Mouse (Mus musculus): ENCODE measurements at regions not wholly inside any gene's neighbourhood (a gene's known extent, or its start where the extent isn't known, plus 50 kb on each side); places are given as distances from the start of the nearest gene placed in this dataset.

DNA sequence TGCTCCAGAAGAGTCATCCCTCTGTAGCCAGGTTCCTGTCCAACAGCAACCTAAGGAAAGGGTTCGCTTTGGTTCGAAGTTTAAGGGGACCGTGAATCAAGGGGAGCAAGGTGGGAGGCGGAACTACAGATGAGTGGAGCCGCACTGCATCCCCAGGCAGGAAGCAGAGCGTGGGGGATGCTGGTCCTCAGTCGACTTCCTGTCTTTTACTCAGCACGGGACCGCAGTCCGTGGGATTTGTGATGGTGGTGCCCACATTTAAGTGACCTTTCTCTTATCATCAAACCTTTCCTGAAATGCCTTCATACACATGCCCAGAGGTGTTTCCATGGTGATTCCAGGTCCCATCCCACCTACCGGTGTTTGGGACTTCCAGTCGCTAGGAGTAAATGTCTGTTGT, 278.2 kb downstream of the 3100002H09Rik start:
- in situ Hi-C loops (cut with MboI, MseI) = no loop called here

DNA sequence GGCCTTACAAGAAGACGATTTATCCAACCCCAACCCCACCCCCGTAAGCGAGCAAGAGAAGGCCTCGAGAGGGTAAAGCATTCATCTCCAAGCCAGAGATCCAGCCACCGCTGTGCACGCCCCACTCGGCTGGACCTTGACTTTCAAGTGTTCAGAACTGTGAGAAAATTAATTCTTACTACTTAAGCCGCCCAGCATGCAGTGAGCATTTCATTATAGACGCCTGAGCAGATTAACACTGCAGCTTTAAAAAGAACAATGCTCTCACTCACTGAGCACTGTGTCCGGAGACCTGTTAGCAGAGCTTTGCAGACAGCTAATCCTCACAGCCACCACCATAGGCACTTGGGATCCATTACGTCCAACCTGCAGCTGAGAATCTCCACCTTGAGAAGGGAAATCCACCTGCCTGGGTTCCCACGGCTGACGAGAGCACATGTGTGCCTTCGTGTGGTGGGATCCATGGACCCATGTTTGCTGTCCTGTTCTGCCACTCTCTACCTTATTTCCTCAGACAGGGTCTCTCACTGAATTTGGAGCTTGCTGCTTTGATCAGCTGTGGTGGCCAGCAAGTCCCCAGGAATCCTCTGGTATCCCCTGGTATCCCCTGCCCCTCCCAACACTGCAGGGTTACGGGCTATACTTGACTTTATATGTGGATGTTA, 281.4 kb downstream of the 3100002H09Rik start:
- in situ Hi-C loops (cut with MboI, MseI) = no loop called here

DNA sequence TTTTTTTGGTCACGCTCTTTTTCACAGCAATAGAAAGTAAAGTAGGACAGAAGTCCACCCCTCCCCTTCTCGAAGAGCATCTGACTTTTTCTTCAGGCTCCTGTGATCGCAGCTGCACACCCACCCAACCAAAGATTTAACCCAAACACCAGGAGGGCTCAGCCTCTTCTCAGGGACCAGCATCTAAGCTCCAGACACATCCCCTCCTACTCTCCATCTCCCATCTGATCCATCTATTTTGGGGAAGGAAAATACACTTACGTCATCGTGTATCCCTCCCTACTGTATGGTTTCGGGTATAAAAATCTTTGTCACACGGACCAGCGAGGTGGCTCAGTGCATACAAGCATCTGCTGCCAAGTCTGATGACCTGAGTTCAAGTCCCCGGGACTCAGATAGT, 284.3 kb downstream of the 3100002H09Rik start:
- in situ Hi-C loops (cut with MboI, MseI) = no loop called here

DNA sequence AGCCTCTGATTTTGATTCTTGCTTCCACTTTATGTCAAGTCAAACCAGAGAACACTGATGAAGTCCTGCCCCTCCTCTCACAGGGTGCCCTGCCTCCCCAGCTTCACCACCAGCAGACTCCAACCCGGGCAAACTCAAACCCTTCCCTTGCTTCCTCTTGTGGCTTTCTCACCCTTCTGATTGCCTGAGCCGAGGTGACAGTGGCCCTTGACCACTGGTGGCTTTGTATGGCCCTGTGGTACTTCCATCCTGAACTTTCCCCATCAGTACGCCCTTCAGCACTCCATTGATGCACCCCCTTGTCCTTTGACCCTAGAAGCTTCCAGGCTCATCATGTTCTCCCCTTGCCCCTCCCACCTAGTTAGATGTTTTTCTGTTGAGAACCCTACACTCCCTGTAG, 287.0 kb downstream of the 3100002H09Rik start:
- in situ Hi-C loops (cut with MboI, MseI) = no loop called here

DNA sequence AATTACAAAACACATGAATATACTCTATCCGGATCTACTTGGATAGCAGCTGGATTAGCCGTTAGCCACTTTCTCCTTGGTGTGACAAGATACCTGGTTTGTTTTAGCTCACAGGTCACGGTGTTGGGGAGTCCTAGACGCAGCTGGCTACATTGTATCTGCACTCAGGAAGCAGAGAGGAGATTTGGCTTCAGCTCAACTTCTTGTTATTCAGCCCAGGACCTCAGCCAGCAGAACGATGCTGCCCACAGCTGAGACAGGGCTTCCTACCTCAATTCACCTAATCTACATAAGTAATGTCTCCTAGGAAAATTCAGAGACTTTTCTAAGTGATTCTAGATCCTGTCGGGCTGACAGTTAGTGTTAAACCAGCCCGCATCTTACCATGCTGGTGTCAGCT, 289.4 kb downstream of the 3100002H09Rik start:
- in situ Hi-C loops (cut with MboI, MseI) = no loop called here

DNA sequence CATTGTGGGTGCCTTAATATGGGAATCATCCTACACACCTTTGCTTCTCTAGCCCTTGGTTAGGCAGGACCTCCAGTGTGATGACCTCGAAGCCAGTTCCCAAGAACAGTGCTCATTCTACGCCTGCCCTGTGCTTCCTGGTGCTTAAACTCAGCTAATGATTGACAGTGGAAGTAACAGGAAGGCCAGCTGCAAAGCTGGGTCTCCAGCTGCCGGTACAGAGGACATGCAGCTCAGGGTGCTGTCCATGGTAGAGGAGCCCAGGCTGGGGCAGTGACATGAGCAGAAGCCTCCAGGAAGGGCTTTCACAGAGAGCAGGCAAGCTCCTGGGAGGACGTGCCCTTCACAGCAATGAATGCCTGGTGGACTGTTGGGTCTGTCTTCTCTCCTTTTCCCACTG, 293.6 kb downstream of the 3100002H09Rik start:
- in situ Hi-C loops (cut with MboI, MseI) = no loop called here

DNA sequence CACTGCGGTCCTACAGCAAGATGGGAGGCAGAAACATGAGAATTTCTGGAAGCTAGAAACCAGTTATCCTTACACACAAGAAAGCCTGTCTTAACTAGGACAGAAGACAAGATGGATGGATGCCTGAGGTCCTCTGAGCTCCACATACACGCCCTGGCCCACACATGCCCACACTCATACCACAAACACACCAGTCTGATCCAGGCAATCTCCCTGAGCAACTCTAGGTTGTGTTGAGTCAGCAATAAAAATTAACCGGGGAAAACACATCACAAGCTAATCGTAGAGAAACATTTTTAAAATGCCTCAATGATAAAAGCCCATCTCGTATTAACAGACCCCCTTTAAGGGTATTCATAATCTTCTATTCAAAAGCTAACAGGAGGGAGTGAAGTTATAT, 298.9 kb downstream of the 3100002H09Rik start:
- in situ Hi-C loops (cut with MboI, MseI) = no loop called here

DNA sequence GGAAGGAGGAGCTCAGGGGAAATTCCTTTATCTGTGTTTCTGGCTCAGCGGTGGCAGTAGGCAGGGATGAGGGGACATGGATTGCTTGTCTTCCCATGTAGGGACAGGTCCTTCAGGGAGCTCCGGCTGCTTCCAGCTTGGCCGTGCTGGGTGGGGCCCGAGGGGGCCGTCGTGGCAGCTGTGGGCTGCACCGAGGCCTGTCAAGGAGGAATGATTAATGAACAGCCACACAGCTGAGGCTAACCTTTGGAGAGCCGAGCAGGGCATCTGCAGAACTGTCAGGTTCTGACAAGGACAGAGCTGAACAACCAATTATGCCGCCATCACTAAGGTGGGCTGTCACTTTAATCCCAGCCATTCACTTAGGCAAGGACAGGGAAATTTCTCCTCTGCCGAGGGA, 300.0 kb downstream of the 3100002H09Rik start:
- in situ Hi-C loops (cut with MboI, MseI) = no loop called here

DNA sequence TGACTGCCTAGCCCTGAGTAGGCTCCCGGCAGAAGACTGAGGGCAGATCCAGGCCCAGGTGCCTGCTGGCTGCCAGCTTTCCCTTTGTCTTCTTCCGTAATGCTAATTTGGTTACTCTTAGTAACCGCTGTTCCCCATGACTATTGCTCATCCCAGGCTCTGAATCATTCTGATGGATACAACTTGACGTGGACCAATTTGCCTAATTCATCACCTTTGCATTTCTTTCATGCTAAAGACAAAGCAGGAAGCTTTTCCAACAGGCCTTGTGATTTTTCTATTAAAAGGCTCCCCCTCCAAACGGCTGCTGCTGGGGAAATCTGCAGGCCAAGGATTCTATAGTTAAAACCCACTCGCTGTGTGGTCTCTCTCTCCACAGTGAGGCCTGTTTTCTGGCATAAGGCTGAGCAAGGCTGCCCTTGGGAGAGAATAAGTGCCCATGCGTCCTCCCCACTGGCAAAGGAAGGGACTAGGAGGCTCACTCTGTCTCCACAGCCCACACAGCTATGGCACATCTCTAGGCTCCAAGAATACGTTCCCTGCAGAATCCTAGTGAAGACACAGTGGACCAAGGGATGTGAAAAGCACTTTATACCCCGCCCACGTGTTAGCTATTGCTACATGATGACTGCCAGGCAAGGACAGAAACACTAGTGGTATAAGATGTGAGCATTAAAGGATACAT, 304.6 kb downstream of the 3100002H09Rik start:
- in situ Hi-C loops (cut with MboI, MseI) = no loop called here

DNA sequence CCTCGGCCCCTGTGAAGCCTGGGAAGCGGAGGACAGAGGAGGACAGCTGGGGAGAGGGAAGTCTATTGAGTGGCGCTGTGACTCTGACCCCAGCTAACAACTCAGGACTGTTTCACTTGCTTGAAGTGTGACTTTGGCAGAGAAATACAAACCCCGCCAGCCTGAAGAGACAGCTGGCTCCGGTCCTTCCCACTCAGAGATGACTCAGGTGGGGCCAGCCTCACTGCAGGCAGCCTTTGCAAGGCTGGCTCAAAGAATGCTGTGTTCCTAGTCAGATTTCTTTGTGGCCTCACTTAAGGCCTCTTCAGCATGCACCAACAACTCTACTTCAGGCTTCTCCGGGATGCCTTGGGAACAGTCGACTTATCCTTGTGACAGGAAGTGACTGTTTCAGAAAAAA, 307.7 kb downstream of the 3100002H09Rik start:
- in situ Hi-C loops (cut with MboI, MseI) = no loop called here

DNA sequence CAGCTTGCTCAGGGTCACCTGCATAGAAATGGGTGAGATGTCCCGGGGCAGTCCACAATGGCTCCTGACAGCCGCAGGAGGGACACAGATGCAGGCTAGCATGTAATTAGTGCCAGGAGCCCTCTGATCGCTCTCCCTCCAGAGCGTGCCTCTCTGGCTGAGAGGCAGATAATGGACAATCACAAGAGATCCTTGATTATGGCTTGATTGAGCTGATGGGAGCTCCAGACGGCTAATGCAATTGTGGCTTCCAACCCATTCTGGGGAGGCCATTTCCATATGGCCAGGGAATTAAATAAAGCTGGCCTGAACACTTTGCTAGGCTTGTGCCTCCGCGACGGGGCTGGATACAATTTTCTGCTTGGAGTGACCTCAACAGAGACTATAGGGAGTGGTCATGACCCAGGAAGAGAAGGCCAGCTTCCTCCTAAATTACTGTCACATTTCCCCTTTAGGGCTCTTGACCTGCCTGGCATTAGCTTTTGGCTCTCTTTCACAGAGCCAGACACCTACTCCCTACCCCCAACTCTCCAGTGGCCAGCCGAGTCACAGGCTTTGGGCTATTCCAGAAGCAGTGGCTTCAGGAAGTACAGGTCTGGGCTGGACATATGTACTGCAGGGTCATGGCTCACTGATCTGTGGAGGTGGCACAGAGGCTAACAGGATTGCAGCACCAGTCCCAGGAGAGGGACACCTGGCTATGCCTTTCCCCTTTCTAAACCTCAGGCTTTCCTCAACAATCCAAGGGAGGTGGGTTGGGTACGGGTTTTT, 311.8 kb downstream of the 3100002H09Rik start:
- in situ Hi-C loops (cut with MboI, MseI) = no loop called here

DNA sequence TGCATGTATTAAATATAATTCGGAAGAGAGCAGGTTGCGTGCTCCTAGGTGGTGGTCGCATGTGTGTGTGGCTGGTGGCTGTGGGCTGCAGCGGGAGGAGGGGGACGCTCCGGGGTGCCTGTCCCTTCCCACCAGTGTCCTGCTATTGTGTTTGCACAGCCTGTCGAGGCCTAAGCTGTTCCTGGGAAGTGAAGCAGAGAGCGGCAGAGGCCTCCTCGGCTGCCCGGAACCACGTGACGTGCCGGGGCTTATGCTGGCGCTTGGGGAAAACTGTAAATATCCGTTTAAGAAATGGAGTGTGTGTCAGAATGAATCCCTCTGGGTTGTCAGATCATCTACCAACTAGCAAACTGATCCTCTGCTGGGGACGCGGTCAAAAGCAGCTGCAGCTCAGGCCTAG, 318.3 kb downstream of the 3100002H09Rik start:
- in situ Hi-C loops (cut with MboI, MseI) = no loop called here

DNA sequence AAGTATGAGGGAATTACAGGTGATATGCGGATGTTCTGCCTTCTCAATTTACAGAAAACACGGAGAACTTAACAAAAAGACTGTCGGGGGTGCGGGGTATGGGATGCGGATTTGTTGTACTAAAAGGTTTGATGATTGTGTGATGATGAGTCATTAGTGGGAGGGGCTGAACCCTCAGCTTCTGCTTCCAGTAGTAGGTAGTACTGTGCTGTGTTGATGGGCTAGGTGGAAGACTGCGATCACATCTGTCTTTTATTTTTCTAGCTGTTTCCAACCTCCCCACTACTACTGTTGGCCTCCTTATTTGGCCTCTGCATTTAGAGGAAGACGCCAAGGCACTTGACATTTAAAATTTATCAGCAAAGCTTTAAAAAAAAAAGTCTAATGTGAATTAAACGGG, 318.8 kb downstream of the 3100002H09Rik start:
- in situ Hi-C loops (cut with MboI, MseI) = no loop called here

DNA sequence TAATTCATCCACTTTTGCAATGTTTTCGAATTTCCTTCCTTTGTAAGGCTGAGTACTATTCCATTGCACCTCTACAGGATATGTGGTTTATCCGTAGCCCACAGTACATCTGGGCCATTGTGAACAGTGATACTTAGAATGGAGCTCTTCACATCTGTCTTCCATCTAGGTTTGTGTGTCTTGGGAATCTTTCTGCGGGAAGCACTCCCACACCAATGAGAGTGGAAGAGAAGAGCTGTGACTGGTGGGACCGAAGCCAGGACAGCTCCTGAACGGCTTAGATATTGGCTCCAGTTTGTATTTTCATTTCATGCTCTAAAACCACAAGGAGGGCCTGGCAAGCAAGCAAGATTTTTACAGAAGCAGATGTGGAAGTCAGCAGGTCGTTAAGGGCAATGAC, 323.1 kb downstream of the 3100002H09Rik start:
- in situ Hi-C loops (cut with MboI, MseI) = no loop called here

DNA sequence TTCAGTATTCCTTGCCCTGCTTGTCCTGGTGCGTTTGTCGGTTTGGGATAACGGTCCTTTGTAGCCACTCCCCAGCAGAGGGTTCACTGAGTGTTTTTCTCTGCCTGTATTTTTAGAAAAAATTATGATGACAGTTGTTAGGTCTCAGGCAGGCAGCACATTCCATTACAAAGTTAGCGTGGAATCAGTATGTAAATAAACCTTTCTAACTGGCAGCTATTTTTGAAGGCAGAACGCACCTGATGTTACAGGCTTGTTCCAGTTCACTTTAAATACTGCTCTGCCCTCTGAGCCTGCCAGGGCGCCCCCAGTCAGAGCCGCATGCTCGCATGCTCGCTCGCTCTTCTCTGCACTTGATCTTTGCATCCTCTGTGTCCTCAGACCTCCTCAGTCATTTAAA, 331.9 kb downstream of the 3100002H09Rik start:
- in situ Hi-C loops (cut with MboI, MseI) = no loop called here

DNA sequence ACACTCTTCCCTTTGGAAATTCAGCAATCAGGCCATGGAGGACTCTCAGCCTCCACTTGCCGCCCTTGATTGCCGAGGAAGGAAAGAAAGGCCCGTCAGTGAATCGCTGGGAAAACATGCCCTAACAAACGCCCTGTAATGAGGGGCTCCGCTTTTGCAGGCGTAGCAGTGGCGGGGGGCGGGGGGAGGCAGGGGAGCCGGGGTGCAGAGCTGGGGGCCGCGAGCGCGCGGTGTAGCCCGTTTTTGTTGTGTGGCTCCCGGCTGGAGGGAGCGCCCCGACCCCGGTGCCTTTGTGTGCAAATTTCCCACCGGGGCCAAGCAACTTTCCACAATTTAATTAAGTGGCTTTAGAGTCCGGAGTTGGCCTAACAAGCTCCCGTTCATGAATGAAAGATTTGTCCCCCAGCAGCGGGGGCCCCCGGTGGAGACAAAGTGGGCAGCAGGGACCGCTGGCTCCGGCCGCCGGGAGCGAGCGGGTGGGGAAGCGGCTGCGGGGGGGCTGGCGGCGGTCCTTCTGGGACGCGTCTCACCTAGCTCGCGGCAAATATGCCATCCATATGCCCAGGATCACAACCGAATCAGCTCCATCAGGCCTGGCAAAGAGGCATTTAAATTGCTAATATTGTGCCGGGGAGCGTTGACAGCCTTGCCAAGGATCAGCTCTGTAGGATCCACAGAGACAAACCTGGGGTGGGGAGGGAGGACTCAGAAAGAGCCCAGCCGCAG, 333.0 kb downstream of the 3100002H09Rik start:
- in situ Hi-C loops (cut with MboI, MseI) = no loop called here

DNA sequence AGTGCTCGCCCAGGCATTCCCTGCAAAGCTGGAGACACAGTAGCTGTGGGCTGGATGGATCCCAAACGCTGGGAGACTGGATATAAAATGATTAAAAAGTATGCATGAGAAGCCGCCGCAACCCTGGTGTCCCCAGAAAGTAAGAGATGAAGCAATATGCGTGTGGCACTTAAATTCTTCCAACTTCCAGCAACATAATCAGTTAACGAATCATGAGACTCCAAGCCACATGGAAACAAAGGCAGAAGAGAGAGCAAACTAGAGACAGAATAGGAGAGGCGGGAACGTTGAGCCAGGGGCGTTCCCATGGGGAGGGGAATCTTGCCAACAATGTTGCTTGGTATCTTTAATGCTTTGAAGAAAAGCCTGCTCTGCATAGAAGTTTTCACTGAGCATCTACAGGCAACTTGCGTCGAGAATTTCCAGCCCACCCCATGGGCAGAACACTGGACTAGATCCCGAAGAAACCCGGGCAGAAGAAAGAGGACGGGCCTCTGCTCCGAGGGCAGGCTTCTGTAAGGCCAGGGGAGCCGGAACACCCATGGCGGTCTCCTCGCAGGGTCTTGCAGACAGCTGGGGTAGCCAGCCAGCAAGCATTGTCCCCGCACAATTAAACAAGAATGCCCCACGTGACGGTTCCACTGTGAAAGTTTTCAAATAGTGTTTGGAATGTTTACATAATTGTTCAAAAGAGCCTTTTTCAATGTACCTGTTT, 333.7 kb downstream of the 3100002H09Rik start:
- in situ Hi-C loops (cut with MboI, MseI) = no loop called here

DNA sequence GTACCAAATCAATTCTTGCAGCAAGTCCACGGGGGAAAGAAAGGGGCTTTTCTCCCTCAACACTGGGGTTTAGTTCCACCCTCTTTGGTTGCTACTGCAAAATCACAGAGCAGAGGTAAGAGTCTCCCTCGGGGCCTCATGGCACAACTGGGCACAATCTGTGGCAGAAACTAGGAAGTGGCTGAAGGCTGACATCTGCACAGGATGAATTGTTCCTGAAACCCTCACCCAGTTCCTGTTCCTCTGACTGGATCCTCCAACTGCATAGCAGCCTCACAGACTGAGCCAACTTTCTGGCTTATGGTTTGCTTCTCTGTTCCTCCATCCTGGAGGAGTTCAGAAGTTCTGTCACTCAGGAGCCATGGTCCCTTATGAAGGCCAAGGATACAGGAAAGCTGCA, 338.6 kb downstream of the 3100002H09Rik start:
- in situ Hi-C loops (cut with MboI, MseI) = no loop called here

DNA sequence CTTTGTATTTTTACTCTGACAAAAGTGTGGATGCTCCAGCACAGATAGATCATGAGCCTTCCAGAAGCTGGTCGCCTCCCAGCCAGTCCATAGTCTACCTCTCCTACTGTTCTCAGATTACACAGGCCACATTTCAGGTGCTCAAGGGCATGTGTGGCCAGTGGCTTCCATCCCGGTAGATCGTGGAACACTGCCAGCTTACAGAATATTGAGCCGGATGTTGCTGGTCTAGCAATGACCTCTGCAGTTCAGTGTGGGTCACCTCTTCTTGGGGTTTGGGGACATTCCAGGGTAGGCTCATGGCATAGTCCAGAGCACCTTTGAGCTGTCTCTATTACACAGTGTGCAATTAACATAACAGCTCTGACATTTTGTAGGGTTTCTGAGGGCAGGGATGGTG, 342.2 kb downstream of the 3100002H09Rik start:
- in situ Hi-C loops (cut with MboI, MseI) = no loop called here

DNA sequence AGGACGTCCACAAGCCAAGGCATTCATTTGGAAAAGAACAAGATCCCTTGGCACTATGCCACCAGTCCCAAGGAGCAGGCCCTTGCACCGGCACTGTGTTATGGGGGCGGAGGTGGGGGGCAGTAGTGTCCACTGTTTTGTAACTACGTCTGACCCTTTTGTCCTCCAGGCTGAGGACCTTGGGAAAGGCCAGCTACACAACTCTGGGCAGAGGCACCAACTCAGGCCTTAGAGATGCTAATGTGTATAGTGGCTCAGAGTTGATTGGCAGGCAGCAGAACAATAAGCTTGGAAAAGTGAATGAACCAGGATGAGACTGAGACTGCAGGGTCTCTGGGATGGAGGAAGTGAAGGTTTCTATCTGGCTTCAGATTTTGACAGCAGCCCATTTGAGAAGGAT, 344.0 kb downstream of the 3100002H09Rik start:
- in situ Hi-C loops (cut with MboI, MseI) = no loop called here

DNA sequence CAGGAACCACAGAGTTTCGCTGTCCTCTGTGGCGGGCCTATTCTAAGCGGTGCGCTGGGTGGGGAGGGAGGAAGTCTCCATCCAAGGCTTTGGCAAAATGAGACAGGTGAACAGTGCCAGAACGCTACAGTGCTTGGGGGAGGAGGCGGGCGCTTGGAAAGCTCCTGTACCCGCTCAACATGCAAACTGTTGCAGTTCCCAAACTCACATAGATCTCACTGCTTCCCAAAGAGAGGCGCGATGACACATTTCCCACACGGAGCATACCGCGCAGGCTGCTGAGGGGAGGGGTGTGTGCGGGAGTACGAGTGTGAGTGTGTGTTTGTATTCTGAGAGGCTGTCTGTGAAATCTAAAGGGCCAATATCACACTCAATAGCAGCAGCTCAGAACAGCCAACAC, 345.1 kb downstream of the 3100002H09Rik start:
- in situ Hi-C loops (cut with MboI, MseI) = no loop called here

DNA sequence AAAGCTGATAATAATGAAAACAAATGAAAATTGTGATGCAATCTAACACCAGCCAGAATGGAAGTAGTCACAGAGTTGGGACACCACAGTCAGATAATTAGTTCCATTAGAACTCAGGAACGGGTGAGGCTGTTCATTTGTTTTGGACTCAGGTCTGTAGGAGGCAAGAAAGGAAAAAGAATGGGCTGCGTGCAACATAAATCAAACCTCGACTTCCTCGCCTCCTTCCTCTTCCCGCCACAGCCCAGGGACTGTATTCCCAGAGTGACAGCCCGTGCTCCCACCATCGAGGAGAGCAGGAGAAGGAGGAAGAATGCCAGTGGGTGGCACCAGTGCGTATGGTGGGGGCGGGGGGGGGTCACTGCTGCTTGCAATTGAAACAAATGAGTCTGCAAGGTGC, 339.2 kb upstream of the 4930535I16Rik start:
- in situ Hi-C loops (cut with MboI, MseI) = no loop called here

All from T-helper 17 cell (primary cell).